ENCODE assay signal across 8 mouse cellular contexts in genomic region chr7:72305971-72306370, GRCm38 (mm10). TPM values are rescaled to one million over a fixed set of nuclear protein-coding genes. Genes with fewer than 3 reads are reported as not detected.
DNase-seq lines count a peak whose midpoint lies in the region; ATAC-seq and TF ChIP-seq lines count a peak whose summit lies in the region.

No protein-coding gene starts in this region.

- peak overlapping the region; percentile 71 for H3K4me2 ChIP-seq in hindbrain, embryonic 14.5 days (replicated peaks)
- peak overlapping the region; percentile 91 for H3K4me2 ChIP-seq in liver, embryonic 11.5 days

- TF ChIP-seq CTCF in bone marrow, adult 2 months (IDR thresholded peaks at IDR 0.05; ENCODE audit: control insufficient read depth, insufficient read depth, low read length), result no peak

- WGBS in bone marrow, adult 2 months, result 2% methylated on average over 14 of the region's 14 CpGs
- WGBS in hindbrain, embryonic 14.5 days, result 2% methylated on average over 14 of the region's 14 CpGs
- WGBS in liver, embryonic 11.5 days, result 3% methylated on average over 14 of the region's 14 CpGs

- no peaks in the 10 kb centered on the region for H3K9me3 ChIP-seq in hindbrain, embryonic 14.5 days (ENCODE audit: control insufficient read depth, low read length)
- no peaks in the 10 kb centered on the region for H3K9me3 ChIP-seq in liver, embryonic 11.5 days (ENCODE audit: control insufficient read depth, low read length)

- peak overlapping the region; percentile 85 for H3K4me3 ChIP-seq in bone marrow, adult 2 months (replicated peaks; ENCODE audit: control insufficient read depth, low read depth, low read length)
- peak overlapping the region; percentile 35 for H3K4me3 ChIP-seq in hindbrain, embryonic 14.5 days (replicated peaks; ENCODE audit: low read length)
- H3K4me3 ChIP-seq in liver, embryonic 11.5 days (ENCODE audit: low read depth, low read length), result peak overlapping the region; percentile 54

- no peaks in the 10 kb centered on the region for H3K36me3 ChIP-seq in hindbrain, embryonic 14.5 days (replicated peaks; ENCODE audit: control insufficient read depth, insufficient read depth)
- no peaks in the 10 kb centered on the region for H3K36me3 ChIP-seq in liver, embryonic 11.5 days (ENCODE audit: control insufficient read depth, insufficient read depth, low read length)

- H3K27me3 ChIP-seq in hindbrain, embryonic 14.5 days (ENCODE audit: control insufficient read depth, insufficient read depth, low read length), result peaks cover 31% of the 10 kb centered on the region
- H3K27me3 ChIP-seq in liver, embryonic 11.5 days (replicated peaks; ENCODE audit: control insufficient read depth, insufficient read depth, low read length), result 0 out of 2 replicates have a peak, but pooled peaks cover 2% of the 10 kb centered on the region

- H3K4me1 ChIP-seq in bone marrow, adult 2 months (ENCODE audit: control insufficient read depth, insufficient read depth, low read length), result peaks cover 1% of the 10 kb centered on the region; the same call in 1 of the 2 replicates
- H3K4me1 ChIP-seq in hindbrain, embryonic 14.5 days (replicated peaks; ENCODE audit: control insufficient read depth, insufficient read depth, low read length), result peaks cover 14% of the 10 kb centered on the region; the same call in 1 of the 2 replicates
- H3K4me1 ChIP-seq in liver, embryonic 11.5 days (replicated peaks; ENCODE audit: control insufficient read depth, insufficient read depth, low read length), result no peaks in the 10 kb centered on the region; the same call in 1 of the 2 replicates

- DNase-seq in adrenal gland, postnatal 14 days, result peak; percentile 9
- no peak for DNase-seq in adrenal gland, postnatal 25 days
- DNase-seq in hindbrain, embryonic 14.5 days (ENCODE audit: low spot score), result no peak
- no peak for DNase-seq in liver, embryonic 11.5 days (ENCODE audit: low spot score)
- peak; percentile 28 for DNase-seq in neural tube, embryonic 10.5 days (ENCODE audit: extremely low spot score, low spot score)
- DNase-seq in MN1 (ENCODE audit: low spot score), result no peak
- DNase-seq in frontal cortex, postnatal 10 days (ENCODE audit: low spot score in 2 of 2), result no peak

- no peak for TF ChIP-seq POLR2A in bone marrow, adult 2 months (IDR thresholded peaks at IDR 0.05; ENCODE audit: borderline replicate concordance, control insufficient read depth, low read depth, low read length)

- H3K27ac ChIP-seq in bone marrow, adult 2 months (ENCODE audit: control insufficient read depth, insufficient read depth, low read depth, low read length, poor library complexity), result peak overlapping the region; percentile 86
- no peak overlapping the region for H3K27ac ChIP-seq in hindbrain, embryonic 14.5 days
- no peak overlapping the region for H3K27ac ChIP-seq in liver, embryonic 11.5 days (ENCODE audit: low read depth, low read length)

- no peak for ATAC-seq in hindbrain, embryonic 14.5 days (ENCODE audit: low FRiP score)
- no peak for ATAC-seq in liver, embryonic 11.5 days (replicated peaks; ENCODE audit: low FRiP score)

- peak overlapping the region; percentile 6 for H3K9ac ChIP-seq in hindbrain, embryonic 14.5 days
- 0 out of 2 replicates have a peak overlapping the region, but pooled peaks have one; percentile 26 for H3K9ac ChIP-seq in liver, embryonic 11.5 days (ENCODE audit: low read depth, low read length)

RNA-seq across cellular contexts. Expression of gene Mctp2, which starts 0.4 kb away (rescaled TPM):
- total RNA-seq in adrenal gland, postnatal 14 days (2021), result 2.1 and 3.0 TPM in 2 replicates
- total RNA-seq in adrenal gland, postnatal 25 days (2021), result 1.4 and 3.9 TPM in 2 replicates
- 2.8 and 7.1 TPM in 2 replicates for polyA plus RNA-seq in bone marrow, adult 2 months (2011; ENCODE audit: insufficient read depth, insufficient read length, low replicate concordance, missing spikeins)
- 0.74 and 0.97 TPM in 2 replicates for polyA plus RNA-seq in hindbrain, embryonic 14.5 days (2014; fragmentation: Nextera tagmentation; extraction: Ambion mirVana)
- polyA plus RNA-seq in liver, embryonic 11.5 days (2014; fragmentation: Nextera tagmentation; extraction: Ambion mirVana), result 0.26 and 0.33 TPM in 2 replicates

Comparison
In these comparisons a context has a peak if more than half of its experiments do, and no peak if none do; other contexts are left out.
1. DNase-seq: peak in adrenal gland, postnatal 14 days (single experiment) and neural tube, embryonic 10.5 days (single experiment); none in adrenal gland, postnatal 25 days (single experiment), hindbrain, embryonic 14.5 days (single experiment), liver, embryonic 11.5 days (single experiment), MN1 (single experiment) and frontal cortex, postnatal 10 days (0 of 2).
2. H3K4me3 ChIP-seq: peak in every context shown above with its lines; median percentile 85 in bone marrow, adult 2 months; 54 in liver, embryonic 11.5 days; 35 in hindbrain, embryonic 14.5 days.